Mouse (Mus musculus) heart, embryonic 13.5 days (tissue): Measurements from ENCODE around the gene Mob1b. TPM values are rescaled to one million over a fixed set of nuclear protein-coding genes. Genes with fewer than 3 reads are reported as not detected.

Source experiments
- polyA plus RNA-seq: library from polyadenylated mRNA; unstranded; fragments of >200 nt; fragmentation: Nextera tagmentation; extraction: Ambion mirVana; gene quantifications from 2 replicates; pipeline ENCODE4 v1.2.1, GENCODE M21; 2015

The Mob1b gene
- polyA plus RNA-seq, 1 experiment from 2014 or later, result 17.7 TPM

Other genes with a start within 250 kb of the Mob1b start
- gene Enam, start 232.9 kb upstream of the Mob1b start, polyA plus RNA-seq, result not detected in 2 replicates
- gene Jchain, start 193.0 kb upstream of the Mob1b start, polyA plus RNA-seq, result 0.29 and 0.32 TPM in 2 replicates
- gene Utp3, start 166.4 kb upstream of the Mob1b start, polyA plus RNA-seq, result 44.0 and 49.1 TPM in 2 replicates
- gene Rufy3, start 155.8 kb upstream of the Mob1b start, polyA plus RNA-seq, result 8.5 and 9.2 TPM in 2 replicates
- gene Grsf1, start 44.7 kb upstream of the Mob1b start, polyA plus RNA-seq, result 61.5 and 65.6 TPM in 2 replicates
- 34.8 and 37.8 TPM in 2 replicates for gene Dck, start 44.1 kb downstream of the Mob1b start, polyA plus RNA-seq
- 3.1 and 3.9 TPM in 2 replicates for gene Slc4a4, start 166.0 kb downstream of the Mob1b start, polyA plus RNA-seq